Mouse (Mus musculus) kidney, embryonic 14.5 days (tissue): ENCODE measurements around the gene Agpat3. TPM values are rescaled to one million over a fixed set of nuclear protein-coding genes. Genes with fewer than 3 reads are reported as not detected.

Experiments used
- ATAC-seq: fragments of 200-750 bp; cut with Nextera tagmentation; 2 replicates; pipeline ENCODE4 v1.8.0; 2017; ENCODE audit warnings: moderate number of reproducible peaks, mild to moderate bottlenecking, moderate TSS enrichment, moderate library complexity; ENCODE audit not compliant: low FRiP score, low TSS enrichment
- H3K27ac ChIP-seq: fragments of 300-500 bp; sonication (generic); 2 replicates; pipeline ENCODE4 v1.5.1; 2014; ENCODE audit warnings: low read depth, mild to moderate bottlenecking, low read length, moderate library complexity, mixed read lengths
- H3K27me3 ChIP-seq: fragments of 300-500 bp; sonication (generic); 2 replicates; pipeline ENCODE4 v1.6.1; 2014; ENCODE audit warnings: mild to moderate bottlenecking, low read length; ENCODE audit not compliant: control insufficient read depth, insufficient read depth
- H3K36me3 ChIP-seq: fragments of 300-500 bp; sonication (generic); 2 replicates; pipeline ENCODE4 v1.6.1; 2014; ENCODE audit warnings: low read length, mixed read lengths; ENCODE audit not compliant: control insufficient read depth, insufficient read depth
- H3K4me1 ChIP-seq: fragments of 300-500 bp; sonication (generic); 2 replicates; pipeline ENCODE4 v1.6.1; 2014; ENCODE audit warnings: low read length, mixed read lengths; ENCODE audit not compliant: control insufficient read depth, insufficient read depth
- H3K4me2 ChIP-seq: fragments of 300-500 bp; sonication (generic); replicated peaks from 2 replicates; pipeline ENCODE4 v1.6.1; 2014; ENCODE audit warnings: low read depth, mild to moderate bottlenecking, low read length
- H3K4me3 ChIP-seq: fragments of 300-500 bp; sonication (generic); 2 replicates; pipeline ENCODE4 v1.5.1; 2014; ENCODE audit warnings: mild to moderate bottlenecking, low read length
- H3K9ac ChIP-seq: fragments of 300-500 bp; sonication (generic); 2 replicates; pipeline ENCODE4 v1.6.1; 2014; ENCODE audit warnings: low read depth, mild to moderate bottlenecking, low read length, moderate library complexity
- H3K9me3 ChIP-seq: fragments of 300-500 bp; sonication (generic); 2 replicates; pipeline ENCODE4 v1.6.1; 2016; ENCODE audit warnings: low read length; ENCODE audit not compliant: control insufficient read depth
- WGBS: fragments of 180-500 bp; shearing (Covaris S2); extraction: QIAGEN DNeasy Blood & Tissue Kit; methylation state at CpG from one replicate; pipeline ENCODE4 v1.1.7; 2014; 5-methylcytosine and 5-hydroxymethylcytosine counted together
- polyA plus RNA-seq: library from polyadenylated mRNA; unstranded; fragments of >200 nt; fragmentation: Nextera tagmentation; extraction: Ambion mirVana; gene quantifications from 2 replicates; pipeline ENCODE4 v1.2.1, GENCODE M21; 2014

Agpat3 gene
- polyA plus RNA-seq, 1 experiment from 2014 or later, result 84.7 TPM

GRCm38 (mm10) chr10:78276242-78276641 is 76.0 kb downstream of the Agpat3 start:
- 94% methylated on average over 4 of the region's 4 CpGs for WGBS
- peaks cover 51% of the 10 kb centered on the region for H3K36me3 ChIP-seq

GRCm38 (mm10) chr10:78272932-78273331 is 79.4 kb downstream of the Agpat3 start:
- Histone ChIP-seq H3K27me3 (no peaks in the 10 kb centered on the region), H3K36me3 (peaks cover 37% of the 10 kb centered on the region), H3K9ac (no peak overlapping the region), H3K9me3 (no peaks in the 10 kb centered on the region), H3K4me3 (no peak overlapping the region), H3K27ac (no peak overlapping the region), H3K4me1 (no peaks in the 10 kb centered on the region), H3K4me2 (no peak overlapping the region)
- no peak for ATAC-seq
- WGBS, result 36% methylated on average over 9 of the region's 9 CpGs

More at GRCm38 (mm10) chr10:78276242-78276641, 76.0 kb downstream of the Agpat3 start:
- Histone ChIP-seq H3K9me3 (no peaks in the 10 kb centered on the region), H3K4me3 (no peak overlapping the region), H3K4me1 (no peaks in the 10 kb centered on the region), H3K4me2 (no peak overlapping the region), H3K27me3 (no peaks in the 10 kb centered on the region), H3K27ac (no peak overlapping the region), H3K9ac (no peak overlapping the region)
- ATAC-seq, result no peak

GRCm38 (mm10) chr10:78265881-78266280 is 86.4 kb downstream of the Agpat3 start:
- H3K9ac ChIP-seq, result no peak overlapping the region
- H3K9me3 ChIP-seq, result no peaks in the 10 kb centered on the region
- no peak for ATAC-seq
- H3K4me2 ChIP-seq, result no peak overlapping the region
- whole genome bisulfite sequencing, result 70% methylated on average over 3 of the region's 3 CpGs
- H3K27me3 ChIP-seq, result no peaks in the 10 kb centered on the region
- no peaks in the 10 kb centered on the region for H3K4me1 ChIP-seq
- H3K4me3 ChIP-seq, result no peak overlapping the region
- H3K36me3 ChIP-seq, result no peaks in the 10 kb centered on the region
- H3K27ac ChIP-seq, result no peak overlapping the region

GRCm38 (mm10) chr10:78264735-78265134 is 87.6 kb downstream of the Agpat3 start:
- Histone ChIP-seq H3K9ac (no peak overlapping the region), H3K4me2 (no peak overlapping the region), H3K27me3 (no peaks in the 10 kb centered on the region), H3K4me3 (no peak overlapping the region), H3K4me1 (peaks cover 8% of the 10 kb centered on the region; the same call in 1 of the 2 replicates), H3K36me3 (no peaks in the 10 kb centered on the region), H3K9me3 (no peaks in the 10 kb centered on the region), H3K27ac (no peak overlapping the region)
- no peak for ATAC-seq
- WGBS, result 82% methylated on average over 3 of the region's 3 CpGs

- Histone ChIP-seq H3K4me1 (peaks cover 8% of the 10 kb centered on the region; the same call in 1 of the 2 replicates), H3K36me3 (no peaks in the 10 kb centered on the region), H3K27me3 (no peaks in the 10 kb centered on the region), H3K27ac (no peak overlapping the region), H3K9me3 (no peaks in the 10 kb centered on the region), H3K4me2 (no peak overlapping the region), H3K4me3 (no peak overlapping the region), H3K9ac (no peak overlapping the region)
- 70% methylated on average over 7 of the region's 7 CpGs for WGBS
- no peak for ATAC-seq
These were observed 91.2 kb downstream of the Agpat3 start for GRCm38 (mm10) chr10:78260916-78261650.

- Histone ChIP-seq H3K9ac (no peak overlapping the region), H3K4me1 (peaks cover 8% of the 10 kb centered on the region; the same call in 1 of the 2 replicates), H3K4me3 (no peak overlapping the region), H3K9me3 (no peaks in the 10 kb centered on the region), H3K4me2 (no peak overlapping the region), H3K36me3 (no peaks in the 10 kb centered on the region), H3K27me3 (no peaks in the 10 kb centered on the region), H3K27ac (no peak overlapping the region)
- peak; percentile 51; the same call in 1 of the 2 replicates for ATAC-seq
- 18% methylated on average over 5 of the region's 5 CpGs for WGBS
These were observed 92.0 kb downstream of the Agpat3 start for GRCm38 (mm10) chr10:78260322-78260721.

GRCm38 (mm10) chr10:78259702-78260101 is 92.6 kb downstream of the Agpat3 start:
- no peak overlapping the region for H3K4me2 ChIP-seq
- WGBS, result 47% methylated on average over 6 of the region's 6 CpGs

GRCm38 (mm10) chr10:78259230-78259629 is 93.1 kb downstream of the Agpat3 start:
- no peak overlapping the region for H3K4me2 ChIP-seq
- no peak overlapping the region for H3K9ac ChIP-seq
- H3K4me3 ChIP-seq, result no peak overlapping the region
- peaks cover 8% of the 10 kb centered on the region; the same call in 1 of the 2 replicates for H3K4me1 ChIP-seq
- H3K9me3 ChIP-seq, result no peaks in the 10 kb centered on the region
- H3K36me3 ChIP-seq, result no peaks in the 10 kb centered on the region
- WGBS, result 69% methylated on average over 5 of the region's 5 CpGs
- no peak for ATAC-seq
- no peaks in the 10 kb centered on the region for H3K27me3 ChIP-seq
- H3K27ac ChIP-seq, result no peak overlapping the region

More at GRCm38 (mm10) chr10:78259702-78260101, 92.6 kb downstream of the Agpat3 start:
- Histone ChIP-seq H3K4me1 (peaks cover 8% of the 10 kb centered on the region; the same call in 1 of the 2 replicates), H3K9me3 (no peaks in the 10 kb centered on the region), H3K9ac (no peak overlapping the region), H3K36me3 (no peaks in the 10 kb centered on the region), H3K27me3 (no peaks in the 10 kb centered on the region), H3K27ac (no peak overlapping the region), H3K4me3 (no peak overlapping the region)
- ATAC-seq, result no peak

GRCm38 (mm10) chr10:78258142-78258675 is 94.1 kb downstream of the Agpat3 start:
- Histone ChIP-seq H3K9me3 (no peaks in the 10 kb centered on the region), H3K4me2 (no peak overlapping the region), H3K4me3 (no peak overlapping the region), H3K36me3 (no peaks in the 10 kb centered on the region), H3K27me3 (no peaks in the 10 kb centered on the region), H3K27ac (no peak overlapping the region), H3K9ac (no peak overlapping the region), H3K4me1 (peaks cover 8% of the 10 kb centered on the region; the same call in 1 of the 2 replicates)
- no peak for ATAC-seq
- WGBS, result 77% methylated on average over 6 of the region's 6 CpGs
